Mouse (Mus musculus): ENCODE results near the gene F8. TPM values are rescaled to one million over a fixed set of nuclear protein-coding genes. Genes with fewer than 3 reads are reported as not detected.
A peak's percentile ranks its signal among the peaks of the same experiment; 100 is the strongest.

Gene F8
- total and polyA plus RNA-seq, 3 experiments, result 0.76 to 2.6 (median 1.6) TPM

- Histone ChIP-seq H3K4me3 (replicated peaks in 1 of 3; ENCODE audit: low read depth in 2 of 3, low read length in 2 of 3, poor library complexity in 1 of 3) (peak overlapping the region in 1 of 3 experiments; percentile 56), H3K9me3 (replicated peaks; ENCODE audit: low read length) (no peaks in the 10 kb centered on the region), H3K9ac (ENCODE audit: insufficient read depth, low read depth) (0 out of 2 replicates have a peak overlapping the region, but pooled peaks have one; percentile 48), H3K4me1 (ENCODE audit: control insufficient read depth in 1 of 2, insufficient read depth in 2 of 2) (no peaks in the 10 kb centered on the region; a peak in 1 of 4 replicates), H3K4me2 (ENCODE audit: insufficient read depth, low read depth, poor library complexity, severe bottlenecking) (peak overlapping the region; percentile 2; the same call in 1 of the 2 replicates), H3K79me2 (replicated peaks; ENCODE audit: control insufficient read depth, extremely low read depth, insufficient read depth, poor library complexity, severe bottlenecking) (no peaks in the 10 kb centered on the region; the same call in 1 of the 2 replicates), H3K36me3 (replicated peaks in 1 of 2; ENCODE audit: control insufficient read depth in 1 of 2, insufficient read depth in 1 of 2, low read length in 1 of 2) (no peaks in the 10 kb centered on the region), H3K27me3 (replicated peaks) (no peaks in the 10 kb centered on the region), H3K27ac (ENCODE audit: insufficient read depth, low read depth) (no peak overlapping the region)
- TF ChIP-seq POLR2A (IDR thresholded peaks at IDR 0.05; ENCODE audit: low read depth, low read length) (no peak), USF2 (conservative IDR thresholded peaks at IDR 0.05; ENCODE audit: low read depth, low read length) (no peak), POLR2AphosphoS2 (IDR thresholded peaks at IDR 0.05; ENCODE audit: low read depth, low read length) (no peak), HCFC1 (IDR thresholded peaks at IDR 0.05; ENCODE audit: low read depth, low read length) (no peak), ELF1 (IDR thresholded peaks at IDR 0.05; ENCODE audit: low read depth, low read length) (no peak), IRF4 (IDR thresholded peaks at IDR 0.05; ENCODE audit: low read depth, low read length) (no peak), NELFE (IDR thresholded peaks at IDR 0.05; ENCODE audit: low read depth, low read length) (no peak), CHD2 (IDR thresholded peaks at IDR 0.05; ENCODE audit: low read length) (no peak)
- in situ Hi-C loops (cut with MboI; ENCODE audit: low pct_ligation_motif_present, low pct_unique_long_range_greater_than_20kb, low sequenced_read_pairs), result no loop called here
- dilution Hi-C loops (cut with MboI; ENCODE audit: extremely low pct_ligation_motif_present, extremely low pct_unique_long_range_greater_than_20kb, low sequenced_read_pairs), result no loop called here
- DNase-seq (ENCODE audit: extremely low read depth), result no peak
These were observed 1.2 kb downstream of the F8 start for GRCm38 (mm10) chrX:75381176-75381575.

DNA sequence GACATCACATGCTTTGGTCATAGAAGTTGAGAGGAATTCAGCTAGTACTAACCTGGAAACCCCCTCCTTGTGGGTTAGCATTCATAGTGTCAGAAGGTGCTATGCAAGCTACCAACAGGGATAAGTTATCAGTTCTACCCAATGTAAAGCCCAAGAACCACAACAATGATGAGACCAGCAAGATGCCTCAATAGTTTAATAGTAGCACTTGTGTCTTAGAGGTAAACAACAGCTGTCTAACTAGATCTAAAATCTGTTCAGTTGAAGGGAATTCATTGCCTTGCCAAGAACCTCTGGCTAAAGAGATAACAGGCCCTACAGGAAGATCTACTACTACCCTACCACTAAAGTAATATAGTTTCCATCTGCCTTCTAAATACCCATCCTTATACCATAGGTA lies 5.6 kb downstream of the F8 start:
- in situ Hi-C loops (cut with MboI; ENCODE audit: low pct_ligation_motif_present, low pct_unique_long_range_greater_than_20kb, low sequenced_read_pairs), result no loop called here
- dilution Hi-C loops (cut with MboI; ENCODE audit: extremely low pct_ligation_motif_present, extremely low pct_unique_long_range_greater_than_20kb, low sequenced_read_pairs), result no loop called here

More for the DNA sequence above, 5.6 kb downstream of the F8 start:
- no peak overlapping the region for H3K9ac ChIP-seq (ENCODE audit: insufficient read depth, low read depth)
- TF ChIP-seq CHD2 (IDR thresholded peaks at IDR 0.05; ENCODE audit: low read length), result no peak
- no peak for TF ChIP-seq ETS1 (conservative IDR thresholded peaks at IDR 0.05; ENCODE audit: low read depth, low read length)
- TF ChIP-seq GABPA (IDR thresholded peaks at IDR 0.05; ENCODE audit: insufficient replicate concordance, low read depth, low read length), result no peak
- no peak for TF ChIP-seq MYC (IDR thresholded peaks at IDR 0.05; ENCODE audit: low read depth, low read length)
- no peak for TF ChIP-seq JUN (IDR thresholded peaks at IDR 0.05; ENCODE audit: insufficient read depth, low read depth, low read length)
- no peak for TF ChIP-seq POLR2AphosphoS2 (IDR thresholded peaks at IDR 0.05; ENCODE audit: low read depth, low read length)
- no peak for TF ChIP-seq ZNF384 (IDR thresholded peaks at IDR 0.05; ENCODE audit: low read depth, low read length)
- no peak for TF ChIP-seq SIN3A (IDR thresholded peaks at IDR 0.05; ENCODE audit: low read length)
- TF ChIP-seq E2F4 (IDR thresholded peaks at IDR 0.05; ENCODE audit: insufficient replicate concordance, low read depth, low read length), result no peak
- TF ChIP-seq NELFE (IDR thresholded peaks at IDR 0.05; ENCODE audit: low read depth, low read length), result no peak
- no peak for TF ChIP-seq BHLHE40 (IDR thresholded peaks at IDR 0.05; ENCODE audit: low read depth, low read length)
- TF ChIP-seq NRF1 (IDR thresholded peaks at IDR 0.05; ENCODE audit: low read depth, low read length), result no peak
- TF ChIP-seq MAFK (IDR thresholded peaks at IDR 0.05; ENCODE audit: insufficient replicate concordance, low read length), result no peak
- TF ChIP-seq MAX (IDR thresholded peaks at IDR 0.05; ENCODE audit: low read length), result no peak
- no peak for TF ChIP-seq PAX5 (IDR thresholded peaks at IDR 0.05; ENCODE audit: low read length)
- TF ChIP-seq SMC3 (IDR thresholded peaks at IDR 0.05; ENCODE audit: low read depth, low read length), result no peak
- no peak for TF ChIP-seq HCFC1 (IDR thresholded peaks at IDR 0.05; ENCODE audit: low read depth, low read length)
- TF ChIP-seq MXI1 (IDR thresholded peaks at IDR 0.05; ENCODE audit: low read depth, low read length), result no peak
- no peak for TF ChIP-seq ELF1 (IDR thresholded peaks at IDR 0.05; ENCODE audit: low read depth, low read length)
- no peak for TF ChIP-seq CTCF (conservative IDR thresholded peaks at IDR 0.05 in 1 of 2, IDR thresholded peaks at IDR 0.05 in 1 of 2; ENCODE audit: low read depth in 2 of 2, low read length in 2 of 2)
- H3K9me3 ChIP-seq (replicated peaks; ENCODE audit: low read length), result no peaks in the 10 kb centered on the region
- no peak overlapping the region for H3K4me3 ChIP-seq (replicated peaks in 1 of 3; ENCODE audit: low read depth in 2 of 3, low read length in 2 of 3, poor library complexity in 1 of 3)
- no peaks in the 10 kb centered on the region for H3K27me3 ChIP-seq (replicated peaks)
- no peaks in the 10 kb centered on the region for H3K36me3 ChIP-seq (replicated peaks in 1 of 2; ENCODE audit: control insufficient read depth in 1 of 2, insufficient read depth in 1 of 2, low read length in 1 of 2)
- no peak for DNase-seq (ENCODE audit: extremely low read depth)
- no peaks in the 10 kb centered on the region; a peak in 1 of 4 replicates for H3K4me1 ChIP-seq (ENCODE audit: control insufficient read depth in 1 of 2, insufficient read depth in 2 of 2)
- H3K79me2 ChIP-seq (replicated peaks; ENCODE audit: control insufficient read depth, extremely low read depth, insufficient read depth, poor library complexity, severe bottlenecking), result no peaks in the 10 kb centered on the region
- H3K4me2 ChIP-seq (ENCODE audit: insufficient read depth, low read depth, poor library complexity, severe bottlenecking), result no peak overlapping the region
- no peak overlapping the region for H3K27ac ChIP-seq (ENCODE audit: insufficient read depth, low read depth)
